Mouse (Mus musculus) liver, embryonic 12.5 days (tissue): ENCODE data around the gene Caskin2. TPM values are rescaled to one million over a fixed set of nuclear protein-coding genes. Genes with fewer than 3 reads are reported as not detected.
"Not testable (repeated sequence)": the region's sequence is repeated elsewhere in the genome, so short reads cannot be mapped to it uniquely, and the experiment has no call there.

Source experiments
- ATAC-seq: fragments of 200-750 bp; cut with Nextera tagmentation; 2 replicates; pipeline ENCODE4 v1.8.0; 2017; ENCODE audit warnings: moderate number of reproducible peaks, mild to moderate bottlenecking, moderate library complexity
- H3K27ac ChIP-seq: fragments of 300-500 bp; sonication (generic); 2 replicates; pipeline ENCODE4 v1.5.1; 2016; ENCODE audit warnings: mild to moderate bottlenecking
- H3K27me3 ChIP-seq: fragments of 300-500 bp; sonication (generic); replicated peaks from 2 replicates; pipeline ENCODE4 v1.6.1; 2016; ENCODE audit warnings: mild to moderate bottlenecking, moderate library complexity
- H3K36me3 ChIP-seq: fragments of 300-500 bp; sonication (generic); 2 replicates; pipeline ENCODE4 v1.6.1; 2016; ENCODE audit warnings: mild to moderate bottlenecking, moderate library complexity
- H3K4me1 ChIP-seq: fragments of 300-500 bp; sonication (generic); 2 replicates; pipeline ENCODE4 v1.6.1; 2016
- H3K4me2 ChIP-seq: fragments of 300-500 bp; sonication (generic); 2 replicates; pipeline ENCODE4 v1.6.1; 2016; ENCODE audit warnings: mild to moderate bottlenecking, moderate library complexity
- H3K4me3 ChIP-seq: fragments of 300-500 bp; sonication (generic); 2 replicates; pipeline ENCODE4 v1.5.1; 2016; ENCODE audit warnings: mild to moderate bottlenecking, moderate library complexity
- H3K9ac ChIP-seq: fragments of 300-500 bp; sonication (generic); 2 replicates; pipeline ENCODE4 v1.6.1; 2016; ENCODE audit warnings: mild to moderate bottlenecking, moderate library complexity
- H3K9me3 ChIP-seq: fragments of 300-500 bp; sonication (generic); replicated peaks from 2 replicates; pipeline ENCODE4 v1.6.1; 2016; ENCODE audit warnings: mild to moderate bottlenecking, moderate library complexity
- whole genome bisulfite sequencing: fragments of 180-500 bp; shearing (Covaris S2); methylation state at CpG from one replicate; pipeline ENCODE4 v1.1.7; 2016; ENCODE audit not compliant: insufficient replicate concordance; 5-methylcytosine and 5-hydroxymethylcytosine counted together
- polyA plus RNA-seq: library from polyadenylated mRNA; unstranded; fragments of >200 nt; fragmentation: Nextera tagmentation; extraction: Ambion mirVana; gene quantifications from 2 replicates; pipeline ENCODE4 v1.2.1, GENCODE M21; 2016

Caskin2 gene
- polyA plus RNA-seq, 1 experiment from 2014 or later: 8.3 TPM

- Histone ChIP-seq H3K4me2 (no peak overlapping the region), H3K9ac (no peak overlapping the region; the same call in 1 of the 2 replicates), H3K36me3 (peaks cover 22% of the 10 kb centered on the region; the same call in 1 of the 2 replicates), H3K27me3 (no peaks in the 10 kb centered on the region), H3K27ac (no peak overlapping the region), H3K4me3 (no peak overlapping the region), H3K9me3 (no peaks in the 10 kb centered on the region; the same call in 1 of the 2 replicates), H3K4me1 (peaks cover 75% of the 10 kb centered on the region)
- 44% methylated on average over 4 of the region's 4 CpGs for WGBS
- no peak for ATAC-seq
These were observed 38.8 kb downstream of the Caskin2 start for GRCm38 (mm10) chr11:115774653-115775052.

GRCm38 (mm10) chr11:115768896-115769295, 44.5 kb downstream of the Caskin2 start:
- Histone ChIP-seq H3K9me3 (no peaks in the 10 kb centered on the region; the same call in 1 of the 2 replicates), H3K36me3 (peaks cover 12% of the 10 kb centered on the region; the same call in 1 of the 2 replicates), H3K4me2 (no peak overlapping the region), H3K4me3 (no peak overlapping the region), H3K9ac (no peak overlapping the region), H3K27ac (0 out of 2 replicates have a peak overlapping the region, but pooled peaks have one; percentile 4), H3K4me1 (peaks cover 67% of the 10 kb centered on the region), H3K27me3 (no peaks in the 10 kb centered on the region)
- ATAC-seq: no peak
- 93% methylated on average over 3 of the region's 3 CpGs for WGBS

- no peak for ATAC-seq
- H3K27me3 ChIP-seq: no peaks in the 10 kb centered on the region
- peak overlapping the region; percentile 96 for H3K9ac ChIP-seq
- WGBS: 84% methylated on average over 8 of the region's 8 CpGs
- H3K27ac ChIP-seq: peak overlapping the region; percentile 88; the same call in 1 of the 2 replicates
- peak overlapping the region; percentile 81 for H3K4me2 ChIP-seq
- peaks cover 65% of the 10 kb centered on the region for H3K4me1 ChIP-seq
- H3K9me3 ChIP-seq: no peaks in the 10 kb centered on the region
- H3K4me3 ChIP-seq: peak overlapping the region; percentile 86
- H3K36me3 ChIP-seq: no peaks in the 10 kb centered on the region
These were observed 46.5 kb downstream of the Caskin2 start for GRCm38 (mm10) chr11:115766981-115767380.

GRCm38 (mm10) chr11:115766356-115766943, 47.0 kb downstream of the Caskin2 start:
- no peak for ATAC-seq
- peak overlapping the region; percentile 88 for H3K27ac ChIP-seq
- H3K27me3 ChIP-seq: no peaks in the 10 kb centered on the region
- peak overlapping the region; percentile 81 for H3K4me2 ChIP-seq
- no peaks in the 10 kb centered on the region for H3K9me3 ChIP-seq
- H3K36me3 ChIP-seq: no peaks in the 10 kb centered on the region
- H3K4me1 ChIP-seq: peaks cover 62% of the 10 kb centered on the region
- 44% methylated on average over 13 of the region's 13 CpGs for WGBS
- H3K4me3 ChIP-seq: peak overlapping the region; percentile 86
- peak overlapping the region; percentile 96 for H3K9ac ChIP-seq

- Histone ChIP-seq H3K9me3 (no peaks in the 10 kb centered on the region), H3K4me2 (peak overlapping the region; percentile 81), H3K9ac (peak overlapping the region; percentile 96), H3K4me1 (peaks cover 57% of the 10 kb centered on the region), H3K36me3 (no peaks in the 10 kb centered on the region), H3K4me3 (peak overlapping the region; percentile 86), H3K27me3 (no peaks in the 10 kb centered on the region), H3K27ac (peak overlapping the region; percentile 88)
- peak; percentile 84 for ATAC-seq
- WGBS: under 1% methylated on average over 34 of the region's 34 CpGs
These were observed 47.8 kb downstream of the Caskin2 start for GRCm38 (mm10) chr11:115765607-115766141.

- ATAC-seq: peak; percentile 93
These were observed 48.3 kb downstream of the Caskin2 start, which contains the start of gene Tmem94 for GRCm38 (mm10) chr11:115765103-115765606. Gene Tmem94 (plus strand): TSS chr11:115765433.

GRCm38 (mm10) chr11:115764698-115765097, 48.7 kb downstream of the Caskin2 start:
- H3K4me2 ChIP-seq: peak overlapping the region; percentile 81
- no peaks in the 10 kb centered on the region for H3K36me3 ChIP-seq
- peak overlapping the region; percentile 86 for H3K4me3 ChIP-seq
- no peaks in the 10 kb centered on the region for H3K27me3 ChIP-seq
- peaks cover 47% of the 10 kb centered on the region for H3K4me1 ChIP-seq
- peak overlapping the region; percentile 69 for H3K9ac ChIP-seq
- 28% methylated on average over 2 of the region's 2 CpGs for WGBS
- peak overlapping the region; percentile 88 for H3K27ac ChIP-seq
- H3K9me3 ChIP-seq: no peaks in the 10 kb centered on the region
- ATAC-seq: no peak

More at GRCm38 (mm10) chr11:115765103-115765606, 48.3 kb downstream of the Caskin2 start, which contains the start of gene Tmem94:
- Histone ChIP-seq H3K27me3 (no peaks in the 10 kb centered on the region), H3K4me2 (peak within 1 kb of the TSS; percentile 81), H3K4me1 (peaks cover 51% of the 10 kb centered on the region), H3K4me3 (peak within 1 kb of the TSS; percentile 86), H3K36me3 (no peaks in the 10 kb centered on the region), H3K27ac (peak within 1 kb of the TSS; percentile 88), H3K9me3 (no peaks in the 10 kb centered on the region), H3K9ac (peak within 1 kb of the TSS; percentile 96)
- under 1% methylated on average over 32 of the region's 32 CpGs for WGBS

GRCm38 (mm10) chr11:115762176-115762575, 51.3 kb downstream of the Caskin2 start:
- H3K4me2 ChIP-seq, H3K9ac ChIP-seq, H3K9me3 ChIP-seq, H3K27ac ChIP-seq, H3K4me3 ChIP-seq, H3K27me3 ChIP-seq, H3K36me3 ChIP-seq, ATAC-seq: not testable (repeated sequence)
- WGBS: 85% methylated on average over 7 of the region's 7 CpGs
- peaks cover 23% of the 10 kb centered on the region for H3K4me1 ChIP-seq

- H3K27ac ChIP-seq: no peak overlapping the region
- no peak for ATAC-seq
- 55% methylated on average over 4 of the region's 4 CpGs for WGBS
- H3K4me1 ChIP-seq: no peaks in the 10 kb centered on the region
- H3K9ac ChIP-seq: no peak overlapping the region
- no peaks in the 10 kb centered on the region for H3K36me3 ChIP-seq
- H3K9me3 ChIP-seq: no peaks in the 10 kb centered on the region
- H3K4me3 ChIP-seq: no peak overlapping the region
- no peak overlapping the region for H3K4me2 ChIP-seq
- H3K27me3 ChIP-seq: peaks cover 10% of the 10 kb centered on the region; the same call in 1 of the 2 replicates
These were observed 60.0 kb downstream of the Caskin2 start for GRCm38 (mm10) chr11:115753485-115753884.

GRCm38 (mm10) chr11:115752653-115753052, 60.8 kb downstream of the Caskin2 start:
- 77% methylated on average over 7 of the region's 7 CpGs for whole genome bisulfite sequencing

GRCm38 (mm10) chr11:115751725-115752124, 61.7 kb downstream of the Caskin2 start:
- H3K4me1 ChIP-seq: peaks cover 13% of the 10 kb centered on the region
- ATAC-seq: no peak
- 47% methylated on average over 2 of the region's 2 CpGs for WGBS

More at GRCm38 (mm10) chr11:115752653-115753052, 60.8 kb downstream of the Caskin2 start:
- Histone ChIP-seq H3K27ac (no peak overlapping the region), H3K4me3 (no peak overlapping the region), H3K36me3 (no peaks in the 10 kb centered on the region), H3K4me1 (peaks cover 4% of the 10 kb centered on the region; the same call in 1 of the 2 replicates), H3K27me3 (peaks cover 18% of the 10 kb centered on the region; the same call in 1 of the 2 replicates), H3K9me3 (no peaks in the 10 kb centered on the region), H3K9ac (no peak overlapping the region), H3K4me2 (no peak overlapping the region)
- ATAC-seq: no peak

GRCm38 (mm10) chr11:115749834-115750233, 63.6 kb downstream of the Caskin2 start:
- H3K27me3 ChIP-seq: peaks cover 18% of the 10 kb centered on the region; the same call in 1 of the 2 replicates
- H3K9ac ChIP-seq: no peak overlapping the region
- H3K4me3 ChIP-seq: no peak overlapping the region
- H3K4me1 ChIP-seq: peaks cover 15% of the 10 kb centered on the region
- H3K9me3 ChIP-seq: no peaks in the 10 kb centered on the region
- 79% methylated on average over 5 of the region's 5 CpGs for WGBS
- ATAC-seq: no peak
- no peak overlapping the region for H3K4me2 ChIP-seq
- H3K27ac ChIP-seq: no peak overlapping the region
- no peaks in the 10 kb centered on the region for H3K36me3 ChIP-seq

More at GRCm38 (mm10) chr11:115751725-115752124, 61.7 kb downstream of the Caskin2 start:
- H3K9me3 ChIP-seq: no peaks in the 10 kb centered on the region
- no peak overlapping the region for H3K4me3 ChIP-seq
- no peaks in the 10 kb centered on the region for H3K36me3 ChIP-seq
- H3K4me2 ChIP-seq: no peak overlapping the region
- peaks cover 18% of the 10 kb centered on the region; the same call in 1 of the 2 replicates for H3K27me3 ChIP-seq
- H3K27ac ChIP-seq: no peak overlapping the region
- H3K9ac ChIP-seq: no peak overlapping the region
